Mouse (Mus musculus): ENCODE data around the gene Rilpl1. TPM values are rescaled to one million over a fixed set of nuclear protein-coding genes. Genes with fewer than 3 reads are reported as not detected.
"Not testable (repeated sequence)": the region's sequence is repeated elsewhere in the genome, so short reads cannot be mapped to it uniquely, and the experiment has no call there.

Rilpl1 gene
- polyA plus RNA-seq, 1 experiment from 2014 or later = 30.0 TPM

GRCm38 (mm10) chr5:124552094-124552472, 20.9 kb upstream of the Rilpl1 start:
- no peak for DNase-seq (ENCODE audit: low spot score)
- Histone ChIP-seq H3K36me3 (ENCODE audit: control insufficient read depth, insufficient read depth, low read length) (peaks cover 15% of the 10 kb centered on the region), H3K27me3 (ENCODE audit: control insufficient read depth, insufficient read depth, low read length) (no peaks in the 10 kb centered on the region), H3K4me2 (ENCODE audit: low read depth, severe bottlenecking) (peak overlapping the region; percentile 81), H3K4me3 (ENCODE audit: low read depth, low read length) (peak overlapping the region; percentile 95), H3K9me3 (ENCODE audit: control insufficient read depth, low read length) (no peaks in the 10 kb centered on the region), H3K4me1 (ENCODE audit: control insufficient read depth, insufficient read depth, low read length) (peaks cover 4% of the 10 kb centered on the region; the same call in 1 of the 2 replicates), H3K9ac (ENCODE audit: low read length) (peak overlapping the region; percentile 77; the same call in 1 of the 2 replicates), H3K27ac (replicated peaks; ENCODE audit: low read depth, low read length) (no peak overlapping the region)
- WGBS = 12% methylated on average over 9 of the region's 9 CpGs
- no peak for ATAC-seq (ENCODE audit: insufficient number of reproducible peaks, low FRiP score, low TSS enrichment, low read depth)

GRCm38 (mm10) chr5:124551349-124552093, 20.3 kb upstream of the Rilpl1 start:
- H3K27me3 ChIP-seq (ENCODE audit: control insufficient read depth, insufficient read depth, low read length); H3K27ac ChIP-seq (replicated peaks; ENCODE audit: low read depth, low read length); ATAC-seq (ENCODE audit: insufficient number of reproducible peaks, low FRiP score, low TSS enrichment, low read depth); DNase-seq (ENCODE audit: low spot score); H3K4me1 ChIP-seq (ENCODE audit: control insufficient read depth, insufficient read depth, low read length); H3K9me3 ChIP-seq (ENCODE audit: control insufficient read depth, low read length): not testable (repeated sequence)
- Histone ChIP-seq H3K4me2 (ENCODE audit: low read depth, severe bottlenecking) (peak overlapping the region; percentile 81), H3K4me3 (ENCODE audit: low read depth, low read length) (peak overlapping the region; percentile 95), H3K9ac (ENCODE audit: low read length) (0 out of 2 replicates have a peak overlapping the region, but pooled peaks have one; percentile 24), H3K36me3 (ENCODE audit: control insufficient read depth, insufficient read depth, low read length) (peaks cover 17% of the 10 kb centered on the region)
- WGBS = 39% methylated on average over 5 of the region's 5 CpGs

GRCm38 (mm10) chr5:124550737-124551136, 19.5 kb upstream of the Rilpl1 start:
- ATAC-seq (ENCODE audit: insufficient number of reproducible peaks, low FRiP score, low TSS enrichment, low read depth); H3K4me2 ChIP-seq (ENCODE audit: low read depth, severe bottlenecking); H3K4me3 ChIP-seq (ENCODE audit: low read depth, low read length); H3K9ac ChIP-seq (ENCODE audit: low read length); DNase-seq (ENCODE audit: low spot score); H3K27me3 ChIP-seq (ENCODE audit: control insufficient read depth, insufficient read depth, low read length); H3K4me1 ChIP-seq (ENCODE audit: control insufficient read depth, insufficient read depth, low read length); H3K9me3 ChIP-seq (ENCODE audit: control insufficient read depth, low read length); H3K27ac ChIP-seq (replicated peaks; ENCODE audit: low read depth, low read length): not testable (repeated sequence)
- whole genome bisulfite sequencing = 84% methylated on average over 4 of the region's 4 CpGs
- peaks cover 21% of the 10 kb centered on the region for H3K36me3 ChIP-seq (ENCODE audit: control insufficient read depth, insufficient read depth, low read length)

GRCm38 (mm10) chr5:124541602-124541973, 10.4 kb upstream of the Rilpl1 start:
- no peak for DNase-seq (ENCODE audit: low spot score)
- H3K27ac ChIP-seq (replicated peaks; ENCODE audit: low read depth, low read length) = no peak overlapping the region; the same call in 1 of the 2 replicates

GRCm38 (mm10) chr5:124540905-124541601, 9.9 kb upstream of the Rilpl1 start:
- WGBS = 0% methylated on average over 50 of the region's 89 CpGs
- no peaks in the 10 kb centered on the region for H3K9me3 ChIP-seq (ENCODE audit: control insufficient read depth, low read length)
- peaks cover 5% of the 10 kb centered on the region; the same call in 1 of the 2 replicates for H3K4me1 ChIP-seq (ENCODE audit: control insufficient read depth, insufficient read depth, low read length)
- DNase-seq (ENCODE audit: low spot score) (peak; percentile 66), ATAC-seq (ENCODE audit: insufficient number of reproducible peaks, low FRiP score, low TSS enrichment, low read depth) (peak; percentile 53; the same call in 1 of the 2 replicates)
- H3K27ac ChIP-seq (replicated peaks; ENCODE audit: low read depth, low read length) = peak overlapping the region; percentile 74
- H3K9ac ChIP-seq (ENCODE audit: low read length) = peak overlapping the region; percentile 91
- H3K4me2 ChIP-seq (ENCODE audit: low read depth, severe bottlenecking) = peak overlapping the region; percentile 72
- peak overlapping the region; percentile 97 for H3K4me3 ChIP-seq (ENCODE audit: low read depth, low read length)
- H3K36me3 ChIP-seq (ENCODE audit: control insufficient read depth, insufficient read depth, low read length) = peaks cover 19% of the 10 kb centered on the region
- no peaks in the 10 kb centered on the region for H3K27me3 ChIP-seq (ENCODE audit: control insufficient read depth, insufficient read depth, low read length)

More at GRCm38 (mm10) chr5:124541602-124541973, 10.4 kb upstream of the Rilpl1 start:
- ATAC-seq (ENCODE audit: insufficient number of reproducible peaks, low FRiP score, low TSS enrichment, low read depth) = no peak
- Histone ChIP-seq H3K9ac (ENCODE audit: low read length) (peak overlapping the region; percentile 91), H3K4me3 (ENCODE audit: low read depth, low read length) (peak overlapping the region; percentile 97), H3K36me3 (ENCODE audit: control insufficient read depth, insufficient read depth, low read length) (peaks cover 25% of the 10 kb centered on the region), H3K4me1 (ENCODE audit: control insufficient read depth, insufficient read depth, low read length) (peaks cover 5% of the 10 kb centered on the region; the same call in 1 of the 2 replicates), H3K4me2 (ENCODE audit: low read depth, severe bottlenecking) (peak overlapping the region; percentile 72), H3K27me3 (ENCODE audit: control insufficient read depth, insufficient read depth, low read length) (no peaks in the 10 kb centered on the region), H3K9me3 (ENCODE audit: control insufficient read depth, low read length) (no peaks in the 10 kb centered on the region)
- 12% methylated on average over 8 of the region's 8 CpGs for whole genome bisulfite sequencing

- Histone ChIP-seq H3K4me2 (ENCODE audit: low read depth, severe bottlenecking) (peak within 1 kb of the TSS; percentile 72), H3K27me3 (ENCODE audit: control insufficient read depth, insufficient read depth, low read length) (no peaks in the 10 kb centered on the region), H3K4me3 (ENCODE audit: low read depth, low read length) (peak within 1 kb of the TSS; percentile 97), H3K27ac (replicated peaks; ENCODE audit: low read depth, low read length) (peak within 1 kb of the TSS; percentile 74), H3K36me3 (ENCODE audit: control insufficient read depth, insufficient read depth, low read length) (peaks cover 14% of the 10 kb centered on the region), H3K9me3 (ENCODE audit: control insufficient read depth, low read length) (no peaks in the 10 kb centered on the region), H3K9ac (ENCODE audit: low read length) (peak within 1 kb of the TSS; percentile 91), H3K4me1 (ENCODE audit: control insufficient read depth, insufficient read depth, low read length) (peaks cover 5% of the 10 kb centered on the region; the same call in 1 of the 2 replicates)
- peak; percentile 94 for DNase-seq (ENCODE audit: low spot score)
- under 1% methylated on average over 35 of the region's 35 CpGs for WGBS
- ATAC-seq (ENCODE audit: insufficient number of reproducible peaks, low FRiP score, low TSS enrichment, low read depth) = peak; percentile 91
These were observed 9.2 kb upstream of the Rilpl1 start, which contains the start of gene Tmed2 for GRCm38 (mm10) chr5:124540383-124540786. Tmed2 (plus strand) TSS chr5:124540695.

- no peaks in the 10 kb centered on the region for H3K27me3 ChIP-seq (ENCODE audit: control insufficient read depth, insufficient read depth, low read length)
- H3K9ac ChIP-seq (ENCODE audit: low read length) = no peak overlapping the region
- peak overlapping the region; percentile 97; the same call in 1 of the 2 replicates for H3K4me3 ChIP-seq (ENCODE audit: low read depth, low read length)
- ATAC-seq (ENCODE audit: insufficient number of reproducible peaks, low FRiP score, low TSS enrichment, low read depth) (no peak), DNase-seq (ENCODE audit: low spot score) (no peak)
- WGBS = 74% methylated on average over 4 of the region's 4 CpGs
- H3K36me3 ChIP-seq (ENCODE audit: control insufficient read depth, insufficient read depth, low read length) = peaks cover 11% of the 10 kb centered on the region
- no peaks in the 10 kb centered on the region for H3K9me3 ChIP-seq (ENCODE audit: control insufficient read depth, low read length)
- peaks cover 5% of the 10 kb centered on the region; the same call in 1 of the 2 replicates for H3K4me1 ChIP-seq (ENCODE audit: control insufficient read depth, insufficient read depth, low read length)
- H3K27ac ChIP-seq (replicated peaks; ENCODE audit: low read depth, low read length) = no peak overlapping the region
- peak overlapping the region; percentile 36; the same call in 1 of the 2 replicates for H3K4me2 ChIP-seq (ENCODE audit: low read depth, severe bottlenecking)
These were observed 8.7 kb upstream of the Rilpl1 start for GRCm38 (mm10) chr5:124539905-124540304.
